10 mouse cellular contexts compared by ENCODE assay signal in genomic region chr15:68428444-68429228, GRCm38 (mm10).
DNase-seq lines count a peak whose midpoint lies in the region; ATAC-seq and TF ChIP-seq lines count a peak whose summit lies in the region.
"Had no signal": no experiment of that assay in that cellular context is flagged by ENCODE, and none has a peak within 500 bp of the region (broad histone marks: within the 10 kb centered on the region; RNA-seq: fewer than 3 reads in every experiment).

No protein-coding gene starts in this region.

- no peak overlapping the region for H3K9ac ChIP-seq in liver, embryonic 14.5 days (replicated peaks)
- no peak overlapping the region for H3K9ac ChIP-seq in liver, embryonic 11.5 days (ENCODE audit: low read depth, low read length)
- H3K9ac ChIP-seq in forebrain, embryonic 11.5 days (ENCODE audit: low read length) = no peak overlapping the region
- no peak overlapping the region for H3K9ac ChIP-seq in hindbrain, embryonic 14.5 days
- no peak overlapping the region for H3K9ac ChIP-seq in limb, embryonic 11.5 days (ENCODE audit: low read length)
- H3K9ac ChIP-seq: embryonic facial prominence, embryonic 15.5 days had no signal

- no peaks in the 10 kb centered on the region for H3K27me3 ChIP-seq in liver, embryonic 14.5 days (ENCODE audit: control insufficient read depth, insufficient read depth, low read length)
- no peaks in the 10 kb centered on the region for H3K27me3 ChIP-seq in liver, embryonic 11.5 days (replicated peaks; ENCODE audit: control insufficient read depth, insufficient read depth, low read length)
- H3K27me3 ChIP-seq in forebrain, embryonic 11.5 days (ENCODE audit: control insufficient read depth, insufficient read depth, low read length) = no peaks in the 10 kb centered on the region
- no peaks in the 10 kb centered on the region for H3K27me3 ChIP-seq in hindbrain, embryonic 14.5 days (ENCODE audit: control insufficient read depth, insufficient read depth, low read length)
- no peaks in the 10 kb centered on the region for H3K27me3 ChIP-seq in limb, embryonic 11.5 days (ENCODE audit: control insufficient read depth, insufficient read depth, low read length)
- H3K27me3 ChIP-seq: embryonic facial prominence, embryonic 15.5 days had no signal

- no peak for DNase-seq in liver, embryonic 14.5 days (ENCODE audit: low read depth in 3 of 3, low spot score in 3 of 3)
- no peak for DNase-seq in liver, embryonic 11.5 days (ENCODE audit: low spot score)
- DNase-seq in adrenal gland, postnatal 36 days = peak; percentile 12 to 44
- DNase-seq in forebrain, embryonic 11.5 days (ENCODE audit: low spot score) = no peak
- DNase-seq in hindbrain, embryonic 14.5 days (ENCODE audit: low spot score) = peak; percentile 93
- DNase-seq in limb, embryonic 11.5 days (ENCODE audit: low spot score) = peak; percentile 66
- DNase-seq in retina, embryonic 14.5 days (ENCODE audit: low spot score) = peak; percentile 88
- no peak for DNase-seq in spleen, postnatal 14 days (ENCODE audit: low spot score in 2 of 2)

- no peaks in the 10 kb centered on the region for H3K4me1 ChIP-seq in liver, embryonic 14.5 days (replicated peaks; ENCODE audit: control insufficient read depth in 2 of 2, insufficient read depth in 2 of 2, low read length in 1 of 2)
- H3K4me1 ChIP-seq in liver, embryonic 11.5 days (replicated peaks; ENCODE audit: control insufficient read depth, insufficient read depth, low read length) = no peaks in the 10 kb centered on the region
- no peaks in the 10 kb centered on the region for H3K4me1 ChIP-seq in forebrain, embryonic 11.5 days (replicated peaks; ENCODE audit: control insufficient read depth, insufficient read depth, low read length)
- H3K4me1 ChIP-seq in hindbrain, embryonic 14.5 days (replicated peaks; ENCODE audit: control insufficient read depth, insufficient read depth, low read length) = no peaks in the 10 kb centered on the region
- H3K4me1 ChIP-seq in limb, embryonic 11.5 days (ENCODE audit: control insufficient read depth, insufficient read depth, low read length) = no peaks in the 10 kb centered on the region
- H3K4me1 ChIP-seq: embryonic facial prominence, embryonic 15.5 days; megakaryocyte, embryonic 14.5 days had no signal

- no peak for ATAC-seq in liver, embryonic 14.5 days (ENCODE audit: insufficient read depth)
- no peak for ATAC-seq in liver, embryonic 11.5 days (replicated peaks; ENCODE audit: low FRiP score)
- peak; percentile 75 for ATAC-seq in forebrain, embryonic 11.5 days (replicated peaks; ENCODE audit: low FRiP score)
- ATAC-seq in hindbrain, embryonic 14.5 days (ENCODE audit: low FRiP score) = peak; percentile 82
- ATAC-seq in limb, embryonic 11.5 days (ENCODE audit: insufficient number of reproducible peaks, low FRiP score, low TSS enrichment, low read depth) = no peak

- WGBS in liver, embryonic 14.5 days (ENCODE audit: insufficient replicate concordance) = 15% methylated on average over 6 of the region's 6 CpGs
- 22% methylated on average over 6 of the region's 6 CpGs for WGBS in liver, embryonic 11.5 days
- 20% methylated on average over 6 of the region's 6 CpGs for WGBS in forebrain, embryonic 11.5 days
- 25% methylated on average over 6 of the region's 6 CpGs for WGBS in hindbrain, embryonic 14.5 days
- WGBS in limb, embryonic 11.5 days = 23% methylated on average over 6 of the region's 6 CpGs

- no peak overlapping the region for H3K27ac ChIP-seq in liver, embryonic 14.5 days
- H3K27ac ChIP-seq in liver, embryonic 11.5 days (ENCODE audit: low read depth, low read length) = no peak overlapping the region
- H3K27ac ChIP-seq in forebrain, embryonic 11.5 days (ENCODE audit: low read depth, low read length) = no peak overlapping the region
- no peak overlapping the region for H3K27ac ChIP-seq in hindbrain, embryonic 14.5 days
- no peak overlapping the region for H3K27ac ChIP-seq in limb, embryonic 11.5 days (replicated peaks; ENCODE audit: low read depth, low read length)
- H3K27ac ChIP-seq: embryonic facial prominence, embryonic 15.5 days had no signal

- no peak for TF ChIP-seq EP300 in liver, embryonic 14.5 days (IDR thresholded peaks at IDR 0.05; ENCODE audit: low read depth)

- H3K9me3 ChIP-seq in liver, embryonic 14.5 days (ENCODE audit: control insufficient read depth, low read length) = no peaks in the 10 kb centered on the region
- H3K9me3 ChIP-seq in liver, embryonic 11.5 days (ENCODE audit: control insufficient read depth, low read length) = no peaks in the 10 kb centered on the region
- H3K9me3 ChIP-seq in forebrain, embryonic 11.5 days (ENCODE audit: control insufficient read depth, low read length) = no peaks in the 10 kb centered on the region
- no peaks in the 10 kb centered on the region for H3K9me3 ChIP-seq in hindbrain, embryonic 14.5 days (ENCODE audit: control insufficient read depth, low read length)
- no peaks in the 10 kb centered on the region for H3K9me3 ChIP-seq in limb, embryonic 11.5 days (ENCODE audit: control insufficient read depth, low read length)
- H3K9me3 ChIP-seq: embryonic facial prominence, embryonic 15.5 days; megakaryocyte, embryonic 14.5 days had no signal

- no peak overlapping the region for H3K4me2 ChIP-seq in liver, embryonic 14.5 days (ENCODE audit: low read depth)
- H3K4me2 ChIP-seq in liver, embryonic 11.5 days = no peak overlapping the region
- H3K4me2 ChIP-seq in forebrain, embryonic 11.5 days (ENCODE audit: low read depth, low read length, severe bottlenecking) = no peak overlapping the region
- no peak overlapping the region for H3K4me2 ChIP-seq in hindbrain, embryonic 14.5 days (replicated peaks)
- H3K4me2 ChIP-seq in limb, embryonic 11.5 days (ENCODE audit: low read depth, severe bottlenecking) = no peak overlapping the region
- H3K4me2 ChIP-seq: embryonic facial prominence, embryonic 15.5 days had no signal

- peak; percentile 45; the same call in 1 of the 2 replicates for TF ChIP-seq CTCF in liver, embryonic 14.5 days (IDR thresholded peaks at IDR 0.05; ENCODE audit: low read depth)

- no peaks in the 10 kb centered on the region for H3K36me3 ChIP-seq in liver, embryonic 14.5 days (replicated peaks; ENCODE audit: control insufficient read depth, insufficient read depth, low read depth)
- no peaks in the 10 kb centered on the region for H3K36me3 ChIP-seq in liver, embryonic 11.5 days (ENCODE audit: control insufficient read depth, insufficient read depth, low read length)
- no peaks in the 10 kb centered on the region for H3K36me3 ChIP-seq in forebrain, embryonic 11.5 days (ENCODE audit: control insufficient read depth, insufficient read depth, low read length)
- H3K36me3 ChIP-seq in hindbrain, embryonic 14.5 days (replicated peaks; ENCODE audit: control insufficient read depth, insufficient read depth) = no peaks in the 10 kb centered on the region
- H3K36me3 ChIP-seq in limb, embryonic 11.5 days (ENCODE audit: control insufficient read depth, insufficient read depth, low read length) = no peaks in the 10 kb centered on the region
- H3K36me3 ChIP-seq: embryonic facial prominence, embryonic 15.5 days had no signal

- no peak overlapping the region for H3K4me3 ChIP-seq in liver, embryonic 14.5 days (ENCODE audit: insufficient read depth in 1 of 2, low read depth in 2 of 2, low read length in 2 of 2)
- no peak overlapping the region for H3K4me3 ChIP-seq in liver, embryonic 11.5 days (ENCODE audit: low read depth, low read length)
- H3K4me3 ChIP-seq in forebrain, embryonic 11.5 days (ENCODE audit: low read depth, low read length) = no peak overlapping the region
- H3K4me3 ChIP-seq in hindbrain, embryonic 14.5 days (replicated peaks; ENCODE audit: low read length) = no peak overlapping the region
- H3K4me3 ChIP-seq in limb, embryonic 11.5 days (ENCODE audit: low read depth, low read length) = no peak overlapping the region
- H3K4me3 ChIP-seq: embryonic facial prominence, embryonic 15.5 days; megakaryocyte, embryonic 14.5 days had no signal

Comparison
In these comparisons a context has a peak if more than half of its experiments do, and no peak if none do; other contexts are left out.
1. ATAC-seq: peak in forebrain, embryonic 11.5 days (single experiment) and hindbrain, embryonic 14.5 days (single experiment); none in liver, embryonic 14.5 days (single experiment), liver, embryonic 11.5 days (single experiment) and limb, embryonic 11.5 days (single experiment).
2. DNase-seq: peak in adrenal gland, postnatal 36 days (2 of 2), hindbrain, embryonic 14.5 days (single experiment), limb, embryonic 11.5 days (single experiment) and retina, embryonic 14.5 days (single experiment); none in liver, embryonic 14.5 days (0 of 3), liver, embryonic 11.5 days (single experiment), forebrain, embryonic 11.5 days (single experiment) and spleen, postnatal 14 days (0 of 2).